Mouse (Mus musculus): ENCODE measurements at regions not wholly inside any gene's neighbourhood (a gene's known extent, or its start where the extent isn't known, plus 50 kb on each side); places are given as distances from the start of the nearest gene placed in this dataset.
"Not testable (repeated sequence)": the region's sequence is repeated elsewhere in the genome, so short reads cannot be mapped to it uniquely, and the experiment has no call there.

- DNase-seq (ENCODE audit: low spot score in 2 of 2) = no peak
These were observed 1478.4 kb upstream of the Gm7489 start for GRCm38 (mm10) chr15:52406156-52406885.

DNA sequence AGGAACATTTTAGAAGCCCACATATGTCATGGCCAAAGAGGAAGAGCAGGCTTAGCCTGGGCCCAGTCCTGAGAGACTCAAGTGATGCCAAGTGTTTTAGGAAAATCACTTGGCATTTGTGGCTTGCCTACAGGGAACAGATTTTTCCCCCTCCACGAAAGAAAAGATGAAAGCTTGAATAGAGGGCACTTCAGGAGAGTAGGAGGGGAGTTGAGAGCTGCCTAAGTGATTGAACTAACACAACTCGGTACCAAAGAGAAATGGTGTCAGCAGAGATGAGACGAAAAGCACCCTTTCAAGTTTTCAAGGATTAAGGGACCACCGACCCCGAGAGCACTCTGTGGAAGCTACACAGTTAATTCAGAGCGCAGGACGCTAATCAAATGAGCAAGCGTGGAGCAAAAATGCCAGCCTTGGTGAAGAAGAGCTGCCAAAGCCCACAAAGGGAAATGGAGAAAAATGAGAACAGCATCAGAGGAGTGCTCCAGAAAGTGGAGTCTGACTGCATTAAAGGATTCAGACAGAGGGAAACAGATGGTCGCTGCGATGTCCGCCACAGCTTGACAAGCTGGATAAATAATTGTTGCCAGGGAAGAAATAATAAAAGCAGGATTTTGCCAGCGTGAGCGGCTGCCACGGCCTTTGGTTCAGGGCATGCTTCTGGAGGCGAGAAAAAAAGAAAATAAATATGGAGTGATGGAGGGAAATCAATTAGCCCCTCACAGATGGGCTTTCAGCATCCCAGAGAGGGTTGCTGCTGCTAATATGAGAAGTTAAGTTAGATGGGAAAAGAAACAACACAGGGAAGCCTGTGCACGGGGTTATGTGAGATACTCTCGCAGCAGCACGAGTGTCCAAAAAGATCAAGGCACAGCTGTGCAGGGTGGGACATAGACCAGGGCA lies 1471.6 kb upstream of the Gm7489 start:
- DNase-seq (ENCODE audit: low spot score in 2 of 2) = no peak

- DNase-seq (ENCODE audit: low spot score in 2 of 2) = no peak
These were observed 1458.7 kb upstream of the Gm7489 start for GRCm38 (mm10) chr15:52425976-52426375.

DNA sequence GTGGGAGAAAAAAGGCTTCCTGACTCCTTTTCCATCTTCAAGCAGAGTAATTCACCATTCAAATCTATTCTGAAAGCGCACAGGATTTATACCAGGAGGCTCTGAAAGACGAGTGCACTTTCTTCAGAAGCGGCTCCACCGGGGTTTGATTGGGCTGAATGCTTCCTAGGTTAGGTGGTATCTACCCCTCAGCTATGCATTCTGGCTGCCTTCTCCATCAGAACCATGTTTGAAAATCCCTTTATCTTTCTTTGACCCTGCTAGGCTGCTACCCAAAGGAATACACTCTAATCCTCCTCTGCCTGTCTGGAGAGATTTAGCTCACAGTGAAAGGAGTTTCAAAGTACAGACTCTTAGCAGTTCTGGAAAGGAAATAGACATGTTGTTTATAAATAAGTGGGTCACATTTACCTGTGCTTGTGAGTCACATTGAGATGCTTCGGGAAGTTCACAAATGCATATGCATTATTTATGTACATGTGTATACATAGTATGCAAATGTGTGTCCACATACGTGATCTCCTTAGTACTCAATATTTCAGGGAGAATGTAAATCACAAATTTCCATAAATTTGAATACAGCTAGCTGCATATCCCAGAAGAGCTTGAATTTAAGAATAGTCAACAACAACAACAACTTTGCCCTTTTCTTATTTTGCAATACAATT lies 1454.1 kb upstream of the Gm7489 start:
- DNase-seq (ENCODE audit: low spot score in 2 of 2) = no peak

GRCm38 (mm10) chr15:52433639-52434038 lies 1451.1 kb upstream of the Gm7489 start:
- no peak for DNase-seq (ENCODE audit: low spot score in 2 of 2)

GRCm38 (mm10) chr15:52438403-52438802 lies 1446.3 kb upstream of the Gm7489 start:
- DNase-seq (ENCODE audit: low spot score in 2 of 2) = no peak

DNA sequence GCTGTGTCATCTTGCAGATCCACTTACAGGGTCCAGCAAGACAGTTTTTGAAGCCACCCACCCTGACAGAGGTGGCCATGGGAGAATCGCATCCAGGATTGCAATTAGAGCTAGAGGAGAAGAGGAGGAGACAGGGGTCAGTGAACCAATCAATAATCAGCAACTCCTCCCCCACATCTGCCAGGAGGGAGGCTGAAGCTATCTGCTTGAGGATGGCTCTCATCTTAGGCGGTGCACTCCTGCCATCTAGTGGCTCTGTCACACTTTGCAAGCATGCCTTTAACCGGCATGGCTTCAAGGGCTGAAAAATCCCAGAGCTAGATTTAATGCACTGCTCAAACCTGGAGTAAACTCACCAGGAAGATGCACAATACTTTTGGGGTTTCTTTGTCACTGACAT lies 1425.9 kb upstream of the Gm7489 start:
- peak; percentile 27 to 53 for DNase-seq (ENCODE audit: low spot score in 2 of 2)

DNA sequence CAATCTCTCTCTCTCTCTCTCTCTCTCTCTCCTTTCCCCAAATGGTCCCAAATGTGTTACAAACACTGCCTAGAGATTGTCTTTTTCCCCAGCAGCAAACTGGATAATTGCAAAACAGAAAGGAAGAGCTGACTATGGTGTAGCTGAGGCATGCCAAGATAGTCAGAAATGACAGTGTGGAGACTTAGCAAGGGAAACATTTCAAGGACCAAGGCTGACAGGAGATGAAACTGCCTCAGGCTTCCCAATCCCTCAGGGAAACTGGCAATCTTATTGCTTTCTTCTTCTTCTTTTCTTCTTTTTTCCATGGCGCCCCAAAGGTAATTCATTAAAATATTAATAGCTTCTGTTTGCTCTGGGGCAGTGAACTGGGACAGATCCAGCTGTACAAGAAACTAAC lies 1425.4 kb upstream of the Gm7489 start:
- DNase-seq (ENCODE audit: low spot score in 2 of 2) = no peak

DNA sequence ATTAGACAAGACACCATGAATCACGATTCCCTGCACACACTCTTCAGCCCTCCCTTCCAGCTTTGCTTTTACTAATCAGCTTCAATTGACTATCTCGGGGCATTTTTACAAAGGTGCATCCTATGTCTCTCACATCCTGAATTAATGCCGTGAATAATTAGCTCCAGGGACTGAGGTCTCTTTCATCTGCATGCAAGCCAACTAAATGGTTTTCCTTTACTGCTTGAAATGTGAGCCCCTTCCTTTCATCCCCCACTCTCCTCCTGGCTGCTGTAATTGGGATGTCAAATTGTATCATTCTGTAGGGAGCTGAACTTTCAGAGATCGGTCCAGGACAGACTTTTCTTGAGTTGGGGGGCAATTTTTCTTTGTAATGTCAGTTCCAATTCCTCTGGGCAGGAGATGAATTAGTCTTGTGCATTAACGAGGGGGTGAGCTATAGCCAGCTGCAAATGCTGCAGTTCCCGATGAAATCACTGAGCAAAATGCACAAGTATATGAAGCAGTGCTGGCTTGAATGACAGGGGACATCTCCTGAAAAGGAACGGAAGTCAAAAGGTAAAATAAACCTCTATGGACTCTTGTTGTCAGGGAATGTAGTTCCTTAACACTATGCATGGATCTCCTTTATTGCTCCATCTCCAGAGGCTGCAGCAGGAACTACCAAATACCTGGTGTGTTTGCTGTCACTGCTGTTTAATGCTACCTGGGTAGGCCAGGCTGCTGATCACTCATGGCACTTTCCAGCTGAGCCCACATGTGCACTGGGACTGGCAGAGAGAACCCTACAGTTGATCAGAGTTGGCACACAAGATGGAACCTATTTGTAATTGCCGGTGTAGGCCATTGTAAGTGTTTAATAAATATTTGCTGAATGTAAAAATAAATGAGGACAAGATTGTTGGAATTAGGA lies 1420.2 kb upstream of the Gm7489 start:
- no peak for DNase-seq (ENCODE audit: low spot score in 2 of 2)

DNA sequence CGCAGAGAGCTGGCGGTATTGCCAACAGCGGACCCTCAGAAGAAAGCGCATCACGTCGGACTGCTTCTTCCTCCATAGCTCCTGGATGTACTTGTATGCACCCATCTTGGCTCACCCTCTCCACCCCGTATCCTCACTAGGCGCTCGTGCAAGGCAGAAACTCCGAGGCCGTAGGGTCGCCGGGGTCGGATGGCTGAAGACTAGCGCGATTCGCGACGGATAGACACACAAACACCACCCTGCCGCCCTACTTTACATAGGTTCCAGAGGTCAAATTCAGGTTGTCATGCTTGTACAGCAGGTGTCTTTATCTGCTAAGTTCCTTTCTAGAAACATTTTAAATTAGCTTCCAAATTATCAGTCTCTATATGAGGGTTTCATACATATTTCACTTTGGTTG lies 1406.6 kb upstream of the Gm7489 start:
- not testable (repeated sequence) for DNase-seq (ENCODE audit: low spot score in 2 of 2)

DNA sequence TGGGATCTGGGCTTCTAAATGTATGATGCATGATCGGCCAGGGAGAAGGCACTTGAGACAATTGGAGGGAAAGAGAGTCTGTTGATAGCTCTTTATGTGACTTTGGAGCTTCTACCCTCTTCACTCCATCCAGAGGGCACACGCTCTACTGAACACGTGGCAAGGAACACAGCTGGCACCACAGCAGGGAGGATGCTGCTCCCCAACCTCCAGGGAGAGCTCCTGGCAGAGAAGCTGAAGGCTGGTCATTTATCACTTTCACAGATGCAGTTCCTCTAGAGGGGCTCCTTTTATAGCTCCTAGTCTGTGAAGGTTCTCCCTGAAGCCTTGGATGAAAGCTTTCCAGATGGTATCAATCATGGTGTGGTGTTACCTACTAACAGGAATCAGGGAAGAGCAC lies 1403.9 kb upstream of the Gm7489 start:
- DNase-seq (ENCODE audit: low spot score in 2 of 2) = no peak

GRCm38 (mm10) chr15:52483598-52484165 lies 1401.0 kb upstream of the Gm7489 start:
- no peak for DNase-seq (ENCODE audit: low spot score in 2 of 2)

DNA sequence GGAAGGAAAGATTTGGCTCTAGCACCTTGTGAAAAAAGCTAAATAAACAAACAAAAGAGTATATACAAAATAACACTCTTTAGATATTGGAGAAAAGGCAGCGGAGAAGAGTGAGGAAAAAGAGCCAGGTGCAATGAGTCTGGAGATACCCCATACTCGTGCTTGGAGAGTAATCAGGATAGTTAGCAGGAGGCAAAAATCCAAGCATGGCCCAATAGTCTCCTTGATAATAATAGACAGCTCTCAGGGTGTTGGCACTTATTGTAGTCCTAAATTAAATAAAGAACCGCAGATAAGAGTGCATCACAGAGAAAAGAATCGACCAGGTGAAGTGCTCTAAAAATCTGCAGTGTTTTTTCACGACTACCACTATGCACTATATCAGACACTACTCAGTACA lies 1400.4 kb upstream of the Gm7489 start:
- no peak for DNase-seq (ENCODE audit: low spot score in 2 of 2)

DNA sequence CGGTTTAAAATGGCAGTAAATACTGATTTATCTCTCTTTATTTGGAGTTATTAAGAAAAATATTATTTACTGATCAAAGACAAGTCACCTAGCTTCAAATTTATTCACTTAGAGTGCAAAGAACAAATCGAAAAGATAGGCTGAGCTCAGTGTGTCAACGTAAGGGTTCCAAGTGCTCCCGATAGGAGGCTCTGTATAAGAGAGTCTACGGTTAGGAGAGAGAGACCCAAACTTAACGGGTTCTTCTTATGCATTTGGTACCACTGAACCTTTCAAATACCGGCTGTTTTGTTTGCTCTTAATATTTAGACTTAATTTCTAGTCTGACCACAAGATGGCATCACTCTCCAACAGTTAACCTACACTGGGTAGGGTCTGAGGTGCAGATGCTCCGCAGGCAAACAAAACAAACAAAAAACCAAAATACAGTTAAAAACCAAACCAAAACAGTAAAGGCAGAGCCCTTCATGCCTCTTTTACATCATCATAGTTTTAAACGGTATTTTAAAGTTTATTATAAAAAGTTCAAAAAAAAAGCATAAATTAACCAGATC lies 1379.4 kb upstream of the Gm7489 start:
- no peak for DNase-seq (ENCODE audit: low spot score in 2 of 2)

DNA sequence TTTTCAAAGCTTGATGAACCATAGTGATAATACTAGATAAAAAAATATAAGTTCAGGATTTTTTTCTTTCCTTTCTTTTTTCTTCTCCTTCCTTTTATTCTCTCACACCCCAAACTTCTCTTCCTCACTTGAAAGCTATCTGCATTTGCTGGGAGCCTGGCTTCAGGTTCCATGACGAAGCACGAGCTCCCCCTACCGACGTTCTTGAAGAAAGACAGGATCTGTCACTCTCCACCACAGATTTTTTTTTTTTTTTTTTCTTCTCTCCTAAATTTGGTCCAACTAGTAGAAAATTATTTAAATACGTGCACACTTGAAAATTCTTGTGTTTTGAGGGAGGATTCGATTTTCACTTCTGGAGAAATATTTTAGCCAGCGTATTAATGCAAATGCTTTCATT lies 1377.8 kb upstream of the Gm7489 start:
- no peak for DNase-seq (ENCODE audit: low spot score in 2 of 2)

DNA sequence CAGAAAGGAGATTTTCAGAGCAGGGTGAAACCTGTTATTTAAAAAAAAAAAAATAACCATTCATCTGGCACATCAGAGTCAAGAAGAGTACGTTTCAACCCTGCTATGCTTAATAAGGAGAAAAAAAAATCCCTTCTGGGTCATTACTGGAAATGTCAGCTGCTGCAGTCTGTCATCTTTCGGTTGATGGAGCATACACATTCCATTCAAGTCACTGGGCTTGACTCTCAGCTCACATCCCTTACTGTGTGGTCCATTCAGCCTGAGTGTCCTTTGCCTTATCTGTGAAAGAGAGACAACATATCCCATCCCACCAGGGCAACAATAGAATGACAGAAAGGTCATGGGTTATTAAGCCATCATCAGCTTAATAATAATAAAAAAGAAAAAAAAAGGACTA lies 1376.1 kb upstream of the Gm7489 start:
- DNase-seq (ENCODE audit: low spot score in 2 of 2) = no peak

- no peak for DNase-seq (ENCODE audit: low spot score in 2 of 2)
These were observed 1374.6 kb upstream of the Gm7489 start for GRCm38 (mm10) chr15:52510137-52510536.

GRCm38 (mm10) chr15:52536594-52536993 lies 1348.1 kb upstream of the Gm7489 start:
- DNase-seq (ENCODE audit: low spot score in 2 of 2) = no peak

- DNase-seq (ENCODE audit: low spot score in 2 of 2) = no peak
These were observed 1326.0 kb upstream of the Gm7489 start for GRCm38 (mm10) chr15:52558682-52559081.

DNA sequence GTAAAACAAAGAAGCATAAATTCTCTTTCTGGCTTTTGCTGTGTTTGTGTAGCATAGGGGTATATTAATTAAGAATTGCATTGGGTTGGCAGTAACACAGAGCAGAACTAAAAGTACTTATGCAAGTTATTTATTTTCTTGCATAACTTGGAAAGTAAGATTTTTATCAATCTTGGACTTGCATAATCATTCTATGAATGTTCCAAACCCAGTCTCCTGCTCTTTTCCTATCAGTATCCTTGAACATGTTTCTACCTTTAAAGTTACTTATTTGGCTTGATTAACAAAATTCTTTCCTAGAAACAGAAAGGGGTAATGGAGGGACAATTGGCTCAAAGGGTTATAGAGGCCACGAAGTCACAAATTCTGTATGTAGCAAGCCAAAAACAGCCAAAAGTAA lies 1320.6 kb upstream of the Gm7489 start:
- no peak for DNase-seq (ENCODE audit: low spot score in 2 of 2)

Measured in adrenal gland, postnatal 4 days (tissue).